Mouse (Mus musculus): Measurements from ENCODE around the gene Rcc2.

Rcc2 gene

GRCm38 (mm10) chr4:140711360-140711759 lies 11.0 kb downstream of the Rcc2 start:
- peak; percentile 90 for DNase-seq

GRCm38 (mm10) chr4:140713480-140714365 lies 13.4 kb downstream of the Rcc2 start:
- DNase-seq = peak; percentile 99

- DNase-seq = no peak
Observed at GRCm38 (mm10) chr4:140714586-140714985, 14.2 kb downstream of the Rcc2 start.

- DNase-seq = no peak
Observed at GRCm38 (mm10) chr4:140716994-140717393, 16.7 kb downstream of the Rcc2 start.

GRCm38 (mm10) chr4:140718436-140718835 lies 18.1 kb downstream of the Rcc2 start:
- DNase-seq = peak; percentile 83

GRCm38 (mm10) chr4:140720091-140720490 lies 19.8 kb downstream of the Rcc2 start:
- DNase-seq = no peak

- DNase-seq = peak; percentile 88
Observed at GRCm38 (mm10) chr4:140721968-140722490, 21.7 kb downstream of the Rcc2 start.

- peak; percentile 83 for DNase-seq
Observed at GRCm38 (mm10) chr4:140722710-140723109, 22.4 kb downstream of the Rcc2 start.

- DNase-seq = peak; percentile 74
Observed at GRCm38 (mm10) chr4:140723192-140723591, 22.9 kb downstream of the Rcc2 start.

GRCm38 (mm10) chr4:140723801-140724200 lies 23.5 kb downstream of the Rcc2 start:
- peak; percentile 84 for DNase-seq

GRCm38 (mm10) chr4:140724739-140725138 lies 24.4 kb downstream of the Rcc2 start:
- no peak for DNase-seq

- peak; percentile 81 for DNase-seq
Observed at GRCm38 (mm10) chr4:140726907-140727306, 26.6 kb downstream of the Rcc2 start.

GRCm38 (mm10) chr4:140731654-140732053 lies 31.3 kb downstream of the Rcc2 start:
- no peak for DNase-seq

GRCm38 (mm10) chr4:140732871-140733270 lies 32.5 kb downstream of the Rcc2 start:
- no peak for DNase-seq

GRCm38 (mm10) chr4:140740655-140741054 lies 40.3 kb downstream of the Rcc2 start:
- DNase-seq = no peak

GRCm38 (mm10) chr4:140741401-140741800 lies 41.1 kb downstream of the Rcc2 start:
- DNase-seq = no peak

- no peak for DNase-seq
Observed at GRCm38 (mm10) chr4:140742543-140742942, 42.2 kb downstream of the Rcc2 start, which contains the start of gene Padi6. Gene Padi6, minus strand, starts transcription at chr4:140742643.

- DNase-seq = no peak
Observed at GRCm38 (mm10) chr4:140743086-140743485, 42.7 kb downstream of the Rcc2 start.

- DNase-seq = no peak
Observed at GRCm38 (mm10) chr4:140744654-140745053, 44.3 kb downstream of the Rcc2 start.

- DNase-seq = no peak
Observed at GRCm38 (mm10) chr4:140747978-140748377, 47.6 kb downstream of the Rcc2 start.

GRCm38 (mm10) chr4:140750328-140750727 lies 50.0 kb downstream of the Rcc2 start:
- DNase-seq = no peak

- DNase-seq = no peak
Observed at GRCm38 (mm10) chr4:140753366-140753765, 53.0 kb downstream of the Rcc2 start.

GRCm38 (mm10) chr4:140755811-140756210 lies 55.5 kb downstream of the Rcc2 start:
- no peak for DNase-seq

GRCm38 (mm10) chr4:140761601-140762000 lies 61.3 kb downstream of the Rcc2 start:
- DNase-seq = no peak

All from heart, adult 11 months (tissue).